Mouse (Mus musculus) heart, embryonic 11.5 days (tissue): ENCODE data around the gene Gm20388. TPM values are rescaled to one million over a fixed set of nuclear protein-coding genes. Genes with fewer than 3 reads are reported as not detected.
A peak's percentile ranks its signal among the peaks of the same experiment; 100 is the strongest.

Experiments used
- ATAC-seq: fragments of 200-750 bp; cut with Nextera tagmentation; replicated peaks from 2 replicates; pipeline ENCODE4 v1.8.0; 2017; ENCODE audit warnings: moderate library complexity; ENCODE audit not compliant: insufficient number of reproducible peaks, low FRiP score, low TSS enrichment
- H3K27ac ChIP-seq: fragments of 300-500 bp; sonication (generic); 2 replicates; pipeline ENCODE4 v1.5.1; 2014; ENCODE audit warnings: mild to moderate bottlenecking, low read depth, low read length
- H3K27me3 ChIP-seq: fragments of 300-500 bp; sonication (generic); 2 replicates; pipeline ENCODE4 v1.6.1; 2014; ENCODE audit warnings: mild to moderate bottlenecking, low read length, mixed read lengths; ENCODE audit not compliant: control insufficient read depth, insufficient read depth
- H3K36me3 ChIP-seq: fragments of 300-500 bp; sonication (generic); 2 replicates; pipeline ENCODE4 v1.6.1; 2014; ENCODE audit warnings: mild to moderate bottlenecking, low read length, moderate library complexity, mixed read lengths; ENCODE audit not compliant: control insufficient read depth, insufficient read depth
- H3K4me1 ChIP-seq: fragments of 300-500 bp; sonication (generic); 2 replicates; pipeline ENCODE4 v1.6.1; 2014; ENCODE audit warnings: low read length; ENCODE audit not compliant: control insufficient read depth, insufficient read depth
- H3K4me2 ChIP-seq: fragments of 300-500 bp; sonication (generic); 2 replicates; pipeline ENCODE4 v1.6.1; 2014; ENCODE audit warnings: mild to moderate bottlenecking, moderate library complexity
- H3K4me3 ChIP-seq: fragments of 300-500 bp; sonication (generic); 2 replicates; pipeline ENCODE4 v1.5.1; 2014; ENCODE audit warnings: low read depth, low read length
- H3K9ac ChIP-seq: fragments of 300-500 bp; sonication (generic); 2 replicates; pipeline ENCODE4 v1.6.1; 2014; ENCODE audit warnings: mild to moderate bottlenecking, low read depth, low read length, moderate library complexity
- H3K9me3 ChIP-seq: fragments of 300-500 bp; sonication (generic); replicated peaks from 2 replicates; pipeline ENCODE4 v1.6.1; 2016; ENCODE audit warnings: low read length; ENCODE audit not compliant: control insufficient read depth
- WGBS: fragments of 180-500 bp; shearing (Covaris S2); extraction: QIAGEN DNeasy Blood & Tissue Kit; methylation state at CpG from one replicate; pipeline ENCODE4 v1.1.7; 2014; ENCODE audit not compliant: insufficient replicate concordance; 5-methylcytosine and 5-hydroxymethylcytosine counted together
- polyA plus RNA-seq: library from polyadenylated mRNA; unstranded; fragments of >200 nt; fragmentation: Nextera tagmentation; extraction: Ambion mirVana; gene quantifications from 2 replicates; pipeline ENCODE4 v1.2.1, GENCODE M21; 2014

Gm20388 gene
- polyA plus RNA-seq, 1 experiment from 2014 or later = 6.4 TPM

GRCm38 (mm10) chr8:124278956-124279689 is 4368.5 kb downstream of the Gm20388 start:
- H3K27me3 ChIP-seq = no peaks in the 10 kb centered on the region
- WGBS = 82% methylated on average over 7 of the region's 7 CpGs
- H3K27ac ChIP-seq = no peak overlapping the region
- H3K9me3 ChIP-seq = no peaks in the 10 kb centered on the region
- H3K4me1 ChIP-seq = peaks cover 41% of the 10 kb centered on the region
- no peak overlapping the region for H3K9ac ChIP-seq
- ATAC-seq = no peak
- H3K4me2 ChIP-seq = no peak overlapping the region
- H3K4me3 ChIP-seq = no peak overlapping the region
- H3K36me3 ChIP-seq = no peaks in the 10 kb centered on the region

GRCm38 (mm10) chr8:124279690-124279985 is 4369.0 kb downstream of the Gm20388 start:
- H3K9ac ChIP-seq = no peak overlapping the region
- no peaks in the 10 kb centered on the region for H3K36me3 ChIP-seq
- H3K4me3 ChIP-seq = no peak overlapping the region
- H3K9me3 ChIP-seq = no peaks in the 10 kb centered on the region
- ATAC-seq = no peak
- H3K27me3 ChIP-seq = no peaks in the 10 kb centered on the region
- no peak overlapping the region for H3K4me2 ChIP-seq
- peaks cover 46% of the 10 kb centered on the region for H3K4me1 ChIP-seq
- WGBS = 93% methylated on average over 5 of the region's 5 CpGs
- no peak overlapping the region for H3K27ac ChIP-seq

GRCm38 (mm10) chr8:124281700-124282541 is 4371.3 kb downstream of the Gm20388 start:
- no peak overlapping the region for H3K4me3 ChIP-seq
- no peaks in the 10 kb centered on the region for H3K27me3 ChIP-seq
- H3K4me1 ChIP-seq = peaks cover 64% of the 10 kb centered on the region
- H3K36me3 ChIP-seq = no peaks in the 10 kb centered on the region
- peak overlapping the region; percentile 36 for H3K27ac ChIP-seq
- 52% methylated on average over 11 of the region's 11 CpGs for WGBS
- H3K4me2 ChIP-seq = 0 out of 2 replicates have a peak overlapping the region, but pooled peaks have one; percentile 2
- H3K9me3 ChIP-seq = no peaks in the 10 kb centered on the region
- no peak for ATAC-seq
- H3K9ac ChIP-seq = no peak overlapping the region

- peaks cover 72% of the 10 kb centered on the region for H3K4me1 ChIP-seq
- H3K9me3 ChIP-seq = no peaks in the 10 kb centered on the region
- WGBS = 77% methylated on average over 12 of the region's 12 CpGs
- no peaks in the 10 kb centered on the region for H3K36me3 ChIP-seq
- H3K4me2 ChIP-seq = no peak overlapping the region
- peak overlapping the region; percentile 70; the same call in 1 of the 2 replicates for H3K27ac ChIP-seq
- ATAC-seq = no peak
- no peaks in the 10 kb centered on the region for H3K27me3 ChIP-seq
- no peak overlapping the region for H3K9ac ChIP-seq
- H3K4me3 ChIP-seq = no peak overlapping the region
These were observed 4372.4 kb downstream of the Gm20388 start for GRCm38 (mm10) chr8:124282878-124283630.

- WGBS = 66% methylated on average over 11 of the region's 11 CpGs
- Histone ChIP-seq H3K4me3 (no peak overlapping the region), H3K9ac (peak overlapping the region; percentile 35; the same call in 1 of the 2 replicates), H3K27me3 (no peaks in the 10 kb centered on the region), H3K9me3 (no peaks in the 10 kb centered on the region), H3K4me2 (no peak overlapping the region), H3K36me3 (no peaks in the 10 kb centered on the region), H3K4me1 (peaks cover 72% of the 10 kb centered on the region), H3K27ac (peak overlapping the region; percentile 70)
- no peak for ATAC-seq
These were observed 4373.1 kb downstream of the Gm20388 start for GRCm38 (mm10) chr8:124283644-124284332.

- H3K27me3 ChIP-seq = no peaks in the 10 kb centered on the region
- H3K9ac ChIP-seq = peak overlapping the region; percentile 35; the same call in 1 of the 2 replicates
- peak overlapping the region; percentile 70 for H3K27ac ChIP-seq
- no peak overlapping the region for H3K4me2 ChIP-seq
- no peaks in the 10 kb centered on the region for H3K9me3 ChIP-seq
- no peak for ATAC-seq
- peaks cover 72% of the 10 kb centered on the region for H3K4me1 ChIP-seq
- 48% methylated on average over 6 of the region's 6 CpGs for WGBS
- H3K4me3 ChIP-seq = no peak overlapping the region
- no peaks in the 10 kb centered on the region for H3K36me3 ChIP-seq
These were observed 4373.7 kb downstream of the Gm20388 start for GRCm38 (mm10) chr8:124284333-124284711.

- H3K4me2 ChIP-seq = no peak overlapping the region
- no peak for ATAC-seq
- no peaks in the 10 kb centered on the region for H3K36me3 ChIP-seq
- H3K9ac ChIP-seq = peak overlapping the region; percentile 18; the same call in 1 of the 2 replicates
- H3K9me3 ChIP-seq = no peaks in the 10 kb centered on the region
- H3K4me3 ChIP-seq = no peak overlapping the region
- no peaks in the 10 kb centered on the region for H3K27me3 ChIP-seq
- peaks cover 67% of the 10 kb centered on the region for H3K4me1 ChIP-seq
- WGBS = 67% methylated on average over 9 of the region's 9 CpGs
- H3K27ac ChIP-seq = 0 out of 2 replicates have a peak overlapping the region, but pooled peaks have one; percentile 70
These were observed 4374.4 kb downstream of the Gm20388 start for GRCm38 (mm10) chr8:124284984-124285576.
